Mouse (Mus musculus) ES-E14 (cell line): ENCODE results near the gene Kif2c. TPM values are rescaled to one million over a fixed set of nuclear protein-coding genes. Genes with fewer than 3 reads are reported as not detected.

Experiments
- DNase-seq: peaks from one replicate; pipeline ENCODE4 v3.0.0-alpha.2; 2013; ENCODE audit warnings: low read depth, low spot score
- H3K27ac ChIP-seq: 2 replicates; pipeline ENCODE4 v1.5.1; 2012; ENCODE audit warnings: low read depth, mild to moderate bottlenecking, low read length, moderate library complexity, mixed read lengths; ENCODE audit not compliant: poor library complexity, insufficient read depth, severe bottlenecking
- H3K36me3 ChIP-seq: 2 replicates; pipeline ENCODE4 v1.6.1; 2012; ENCODE audit warnings: mild to moderate bottlenecking, low read length, moderate library complexity, mixed read lengths; ENCODE audit not compliant: control insufficient read depth, poor library complexity, insufficient read depth, severe bottlenecking
- H3K4me1 ChIP-seq, 2 experiments: fragments of 150-350 bp in 1 of 2; sonication (generic) in 1 of 2; 2 replicates each; pipeline ENCODE4 v1.6.1; 2012; ENCODE audit warnings: low read length in 2 of 2, mild to moderate bottlenecking in 1 of 2, mixed read lengths in 1 of 2; ENCODE audit not compliant: control insufficient read depth in 2 of 2, insufficient read depth in 2 of 2, poor library complexity in 1 of 2
- H3K4me3 ChIP-seq, 2 experiments: fragments of 150-350 bp in 1 of 2; sonication (generic) in 1 of 2; 2 replicates each; pipeline ENCODE4 v1.5.1; 2012; ENCODE audit warnings: low read length in 2 of 2, low read depth in 1 of 2, mild to moderate bottlenecking in 1 of 2, mixed read lengths in 1 of 2; ENCODE audit not compliant: insufficient read depth in 1 of 2, poor library complexity in 1 of 2, severe bottlenecking in 1 of 2
- H3K9ac ChIP-seq: 2 replicates; pipeline ENCODE4 v1.6.1; 2012; ENCODE audit warnings: low read depth, mild to moderate bottlenecking, low read length, mixed read lengths; ENCODE audit not compliant: poor library complexity, insufficient read depth, severe bottlenecking
- H3K9me3 ChIP-seq: fragments of 150-350 bp; sonication (generic); 2 replicates; pipeline ENCODE4 v1.6.1; 2012; ENCODE audit warnings: low read depth, mild to moderate bottlenecking, low read length; ENCODE audit not compliant: control insufficient read depth, insufficient read depth
- CHD2 ChIP-seq: IDR thresholded peaks from 2 replicates; pipeline ENCODE4 v1.6.1; 2014; ENCODE audit warnings: mild to moderate bottlenecking, low read depth, low read length, inconsistent platforms
- HCFC1 ChIP-seq: IDR thresholded peaks from 2 replicates; pipeline ENCODE4 v1.6.1; 2012; ENCODE audit warnings: low read length, inconsistent platforms, borderline replicate concordance; ENCODE audit not compliant: insufficient read depth
- MAFK ChIP-seq: IDR thresholded peaks from 2 replicates; pipeline ENCODE4 v1.6.1; 2014; ENCODE audit warnings: mild to moderate bottlenecking, low read depth, low read length, inconsistent platforms; ENCODE audit not compliant: insufficient read depth
- ZC3H11A ChIP-seq: IDR thresholded peaks from 2 replicates; pipeline ENCODE4 v1.6.1; 2012; ENCODE audit warnings: low read depth, mild to moderate bottlenecking, inconsistent platforms, low read length, borderline replicate concordance
- ZNF384 ChIP-seq: IDR thresholded peaks from 2 replicates; pipeline ENCODE4 v1.6.1; 2012; ENCODE audit warnings: low read depth, low read length, inconsistent platforms
- in situ Hi-C, 2 experiments: fragments of 600-800 bp; cut with MboI; formaldehyde crosslinking; loops; one replicate each; pipeline ENCODE4 v1.15.1; 2025; ENCODE audit warnings: low sequenced_read_pairs in 2 of 2, inconsistent platforms in 1 of 2; ENCODE audit not compliant: unreplicated experiment in 2 of 2
- total RNA-seq: library from RNA; depleted of rRNA; stranded (reverse); fragments of 300-350 nt; gene quantifications from 2 replicates; pipeline ENCODE4 v1.2.3, GENCODE M21; 2012

Kif2c gene
- total RNA-seq, 1 experiment = 73.1 TPM

DNA sequence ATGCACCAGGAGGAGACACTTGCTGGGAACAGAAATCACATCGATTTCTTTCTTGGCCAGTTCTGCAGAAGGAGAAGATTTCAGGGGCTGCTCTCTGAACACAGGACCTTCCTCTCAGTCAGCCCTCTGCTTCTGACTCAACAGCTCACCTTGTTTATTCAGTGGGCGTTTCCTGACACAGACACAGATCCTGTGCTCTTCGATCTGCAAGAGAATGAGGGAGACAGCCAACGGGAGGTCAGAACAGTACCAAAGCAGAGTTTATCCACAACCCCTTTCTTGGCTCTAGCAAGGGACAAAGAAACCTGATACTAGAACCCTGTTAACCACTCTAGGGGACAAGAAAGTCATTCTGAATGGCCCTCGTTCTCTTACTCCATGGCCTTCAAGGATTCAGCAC is 12.5 kb downstream of the Kif2c start:
- in situ Hi-C loops = no loop called here
- H3K9ac ChIP-seq = no peak overlapping the region
- no peaks in the 10 kb centered on the region for H3K9me3 ChIP-seq
- H3K27ac ChIP-seq = peak overlapping the region; percentile 75
- TF ChIP-seq CHD2 (no peak), MAFK (no peak), HCFC1 (no peak), ZNF384 (no peak), ZC3H11A (no peak)
- no peak for DNase-seq
- H3K4me3 ChIP-seq = no peak overlapping the region
- H3K4me1 ChIP-seq = peaks cover 2 to 15% of the 10 kb centered on the region in 2 experiments; a peak in 2 of 4 replicates
- H3K36me3 ChIP-seq = peaks cover 80% of the 10 kb centered on the region

DNA sequence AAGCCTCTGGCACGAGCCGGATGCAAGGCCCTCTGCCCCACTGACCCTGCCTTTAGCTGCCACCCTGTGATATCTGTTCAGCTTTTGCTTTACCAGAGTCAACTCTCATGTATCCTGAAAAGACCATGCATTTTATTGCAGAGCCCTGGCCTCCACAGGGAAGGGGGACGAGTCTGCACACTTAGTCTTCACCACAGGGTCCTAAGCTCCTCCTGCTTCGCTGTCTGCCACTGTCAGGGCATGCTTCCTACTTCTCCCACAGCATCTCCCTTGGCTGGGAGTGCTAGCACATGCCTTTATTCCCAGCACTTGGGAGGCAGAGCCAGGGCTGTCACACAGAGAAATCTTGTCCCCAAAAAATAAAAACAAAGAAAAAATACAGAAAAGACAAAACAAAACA is 21.3 kb downstream of the Kif2c start:
- DNase-seq = no peak
- Histone ChIP-seq H3K9me3 (no peaks in the 10 kb centered on the region), H3K4me1 (peaks cover 0 to 7% of the 10 kb centered on the region in 2 experiments; a peak in 2 of 4 replicates), H3K9ac (no peak overlapping the region), H3K4me3 (no peak overlapping the region), H3K27ac (no peak overlapping the region), H3K36me3 (peaks cover 44% of the 10 kb centered on the region)
- in situ Hi-C loops = no loop called here
- no peak for TF ChIP-seq MAFK
- no peak for TF ChIP-seq ZNF384
- TF ChIP-seq ZC3H11A = no peak
- TF ChIP-seq CHD2 = no peak
- no peak for TF ChIP-seq HCFC1

DNA sequence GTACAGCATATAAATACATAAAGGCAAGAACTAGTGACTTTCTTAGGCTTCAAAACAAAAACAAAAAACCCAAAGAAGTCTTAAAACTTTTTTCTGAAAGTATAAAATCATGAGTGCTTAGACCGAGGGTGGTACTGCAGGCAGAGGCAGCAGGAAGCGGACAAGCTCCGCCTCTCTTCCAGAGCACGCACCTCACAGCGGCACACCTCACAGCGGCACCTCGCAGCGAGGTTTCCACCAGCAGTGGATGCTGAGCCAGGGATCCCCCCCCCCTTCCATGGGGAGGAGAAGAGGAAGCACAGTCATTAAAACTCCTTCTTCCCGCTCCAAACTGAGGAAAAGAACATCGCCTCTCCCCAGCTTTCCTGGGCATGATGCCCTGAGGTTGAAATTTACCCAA is 22.8 kb downstream of the Kif2c start:
- in situ Hi-C loops = no loop called here
- peaks cover 41% of the 10 kb centered on the region for H3K36me3 ChIP-seq
- H3K4me1 ChIP-seq = peaks cover 0 to 7% of the 10 kb centered on the region in 2 experiments; a peak in 2 of 4 replicates
- peak overlapping the region; percentile 4 for H3K9ac ChIP-seq
- TF ChIP-seq CHD2 = no peak
- TF ChIP-seq HCFC1 = no peak
- TF ChIP-seq ZC3H11A = no peak
- no peak for TF ChIP-seq ZNF384
- no peak for TF ChIP-seq MAFK
- no peaks in the 10 kb centered on the region for H3K9me3 ChIP-seq
- no peak overlapping the region for H3K27ac ChIP-seq
- no peak for DNase-seq
- H3K4me3 ChIP-seq = no peak overlapping the region

DNA sequence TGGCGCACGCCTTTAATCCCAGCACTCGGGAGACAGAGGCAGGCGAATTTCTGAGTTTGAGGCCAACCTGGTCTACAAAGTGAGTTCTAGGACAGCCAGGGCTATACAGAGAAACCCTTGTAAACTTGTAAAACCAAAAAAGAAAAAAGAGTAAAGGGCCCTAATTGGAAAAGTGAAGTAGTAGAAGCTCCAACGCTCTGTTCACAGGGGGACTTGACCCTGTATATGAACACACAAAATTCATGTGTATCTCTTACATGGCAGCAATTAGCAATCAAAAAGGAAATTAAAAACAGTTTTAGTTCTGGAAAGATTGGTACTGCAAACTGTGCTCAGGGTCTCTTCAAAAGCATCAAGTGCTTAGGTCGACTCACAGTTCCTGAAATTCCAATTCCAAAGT is 26.1 kb downstream of the Kif2c start:
- in situ Hi-C loops = no loop called here
- no peak for TF ChIP-seq ZNF384
- no peak for TF ChIP-seq MAFK
- no peak for TF ChIP-seq ZC3H11A
- TF ChIP-seq CHD2 = no peak
- TF ChIP-seq HCFC1 = no peak
- peak overlapping the region; percentile 9; the same call in 1 of the 2 replicates for H3K27ac ChIP-seq
- H3K9me3 ChIP-seq = no peaks in the 10 kb centered on the region
- H3K4me1 ChIP-seq = peaks cover 0 to 7% of the 10 kb centered on the region in 2 experiments; a peak in 2 of 4 replicates
- peak overlapping the region; percentile 60; the same call in 1 of the 2 replicates for H3K9ac ChIP-seq
- H3K36me3 ChIP-seq = peaks cover 56% of the 10 kb centered on the region
- peak overlapping the region; percentile 85 to 96; a peak in 2 of 4 replicates for H3K4me3 ChIP-seq
- DNase-seq = no peak
